Mouse (Mus musculus): ENCODE measurements around the gene Rfx4.

DNA sequence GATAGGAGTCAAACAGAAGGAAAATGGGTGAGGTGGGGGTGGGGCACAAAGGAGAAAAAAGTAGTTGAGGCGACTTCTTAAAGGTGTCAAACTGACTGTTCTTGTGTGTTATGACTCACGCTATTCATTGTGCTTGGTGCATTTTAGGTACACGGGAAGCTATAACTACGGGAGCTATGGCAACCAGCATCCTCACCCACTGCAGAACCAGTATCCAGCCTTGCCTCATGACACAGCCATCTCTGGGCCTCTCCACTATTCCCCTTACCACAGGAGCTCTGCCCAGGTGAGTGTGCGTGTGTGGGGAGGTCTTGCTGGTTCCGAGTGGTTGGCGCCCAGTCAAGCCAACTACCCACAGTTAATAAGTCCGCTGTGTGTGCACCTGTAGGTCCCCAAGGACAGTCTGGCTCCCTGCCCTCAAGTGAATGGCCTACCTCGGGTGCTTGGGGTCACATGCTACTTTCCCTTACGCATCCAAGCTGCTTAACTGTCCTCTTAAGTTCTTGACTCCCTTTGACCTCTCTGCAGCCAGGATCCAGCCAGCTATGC, 140.0 kb downstream of the Rfx4 start:
- no peak for TF ChIP-seq CTCF (IDR thresholded peaks at IDR 0.05)
- no peak for TF ChIP-seq EP300 (IDR thresholded peaks at IDR 0.05)
